Mouse (Mus musculus): ENCODE results near the gene Hoxc13. TPM values are rescaled to one million over a fixed set of nuclear protein-coding genes. Genes with fewer than 3 reads are reported as not detected.

Hoxc13 gene
- total RNA-seq, 2 experiments from 2014 or later, result not detected

DNA sequence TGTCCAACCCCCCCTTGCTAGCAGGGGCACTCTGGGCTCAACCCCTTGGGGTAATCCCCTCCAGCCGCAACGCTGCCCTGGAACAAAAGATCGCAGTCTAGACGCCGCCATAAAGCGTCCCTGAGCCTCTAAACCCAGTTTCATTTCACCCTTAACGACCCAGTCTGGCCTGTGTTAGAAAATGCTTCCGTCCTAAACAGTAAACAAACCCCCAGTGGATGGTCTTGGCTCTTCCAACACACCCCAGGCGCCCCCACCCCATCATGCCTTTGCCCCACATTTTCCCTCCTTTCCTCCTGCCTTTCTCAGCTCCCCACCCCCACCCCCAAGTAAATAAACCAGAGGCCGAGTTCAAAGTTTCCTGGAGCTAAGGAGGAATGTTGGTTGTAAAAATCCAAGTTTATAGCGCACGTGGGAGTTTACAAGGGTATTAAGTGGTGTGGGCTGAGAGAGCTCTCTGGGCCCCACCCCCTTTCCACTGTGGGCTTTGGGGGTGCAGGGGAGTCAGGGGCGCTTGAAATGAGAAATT lies 38.8 kb downstream of the Hoxc13 start:
- intact Hi-C loops (cut with DNase I), result loop anchor here (10.0 kb wide), 1 partner anchor 265 kb away; no protein-coding TSS in a partner anchor
- DNase-seq (ENCODE audit: low spot score), result no peak

DNA sequence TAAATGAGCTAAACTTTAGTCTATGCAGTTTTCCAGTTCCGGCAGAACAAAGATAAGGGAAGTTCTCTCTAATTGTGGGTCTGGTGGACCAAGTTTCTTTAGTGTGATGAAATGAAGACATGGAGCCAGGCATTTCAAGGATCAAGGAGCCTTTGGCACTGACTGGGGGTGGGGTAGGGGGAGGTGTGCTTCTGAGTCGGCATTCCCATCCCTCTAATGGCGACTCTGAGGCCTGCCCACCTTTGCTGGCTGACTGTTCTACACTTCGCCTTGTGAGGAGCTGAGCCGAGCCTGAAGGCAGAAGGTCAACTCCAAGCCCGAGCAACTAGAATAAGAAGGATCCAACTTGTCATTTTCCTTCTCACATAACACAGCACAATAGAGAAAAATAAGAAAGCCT lies 40.8 kb downstream of the Hoxc13 start:
- DNase-seq (ENCODE audit: low spot score), result no peak
- intact Hi-C loops (cut with DNase I), result no loop called here

DNA sequence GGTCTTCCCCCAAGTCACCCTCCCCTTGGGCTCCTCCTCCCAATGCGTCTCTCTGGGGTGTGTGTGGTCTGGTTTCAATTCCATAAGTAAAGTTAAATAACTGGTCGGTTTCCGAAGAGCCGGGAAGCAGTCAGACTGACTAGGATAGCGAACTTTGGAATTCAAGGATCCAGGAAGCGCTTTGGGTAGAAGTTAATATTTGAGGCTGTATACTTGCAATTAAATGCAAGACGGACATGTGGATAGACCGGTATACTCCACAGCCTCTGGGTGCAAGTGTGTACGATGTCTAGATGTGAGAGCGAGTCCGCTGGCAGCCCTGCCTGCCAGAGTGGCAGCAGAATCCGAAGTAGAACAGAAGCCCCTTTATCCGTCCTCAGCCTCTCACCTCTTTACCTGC lies 41.6 kb downstream of the Hoxc13 start:
- intact Hi-C loops (cut with DNase I), result no loop called here

GRCm38 (mm10) chr15:102963259-102963658 lies 42.4 kb downstream of the Hoxc13 start:
- no peak for DNase-seq (ENCODE audit: low spot score)
- intact Hi-C loops (cut with DNase I), result no loop called here

More for the DNA sequence above, 41.6 kb downstream of the Hoxc13 start:
- no peak for DNase-seq (ENCODE audit: low spot score)

DNA sequence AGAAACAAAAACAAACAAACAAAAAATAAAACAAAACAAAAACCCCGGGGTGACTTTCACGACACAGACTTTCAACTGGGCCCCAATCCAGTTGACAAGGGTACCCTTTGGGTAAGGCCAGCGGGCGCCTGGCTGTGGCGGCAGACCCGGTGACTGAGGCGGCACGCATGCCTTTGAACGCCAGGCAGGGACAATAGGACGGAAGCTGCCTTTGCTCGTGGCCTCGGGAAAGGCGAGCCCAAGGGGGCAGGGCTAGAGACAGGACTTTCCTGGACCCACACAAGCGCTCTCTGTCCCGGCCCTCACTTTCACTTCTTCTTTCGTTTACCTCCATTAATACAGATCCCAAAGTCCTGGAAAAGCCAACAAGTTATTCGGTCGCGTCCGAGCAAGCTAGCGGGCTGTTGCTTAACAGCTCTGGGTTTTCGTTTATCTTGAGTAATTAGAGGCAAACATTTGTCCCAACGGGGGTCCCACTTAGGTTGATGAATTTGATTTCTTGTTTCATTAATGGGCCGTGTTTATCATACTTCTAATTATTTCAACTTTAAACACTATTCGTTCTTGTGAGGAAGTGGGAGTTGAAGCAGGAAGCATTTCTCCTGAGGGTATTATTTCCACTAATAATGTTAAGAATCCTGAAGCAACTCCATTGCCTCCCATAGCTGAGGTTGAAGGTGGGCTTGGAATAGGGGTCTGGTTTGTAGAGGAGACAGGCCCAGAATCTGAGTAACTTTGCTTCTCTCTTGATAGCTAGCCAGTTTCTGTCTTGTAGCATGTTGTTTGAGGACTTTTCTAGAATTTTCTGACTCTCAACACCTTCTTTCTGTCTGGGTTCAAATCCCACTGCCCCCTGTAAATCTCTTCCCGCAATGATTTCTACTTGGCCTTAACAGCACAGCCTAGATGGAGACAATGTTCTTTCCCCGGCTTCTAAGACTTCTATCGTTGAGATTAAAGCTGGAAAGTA lies 43.1 kb downstream of the Hoxc13 start:
- intact Hi-C loops (cut with DNase I), result no loop called here
- DNase-seq (ENCODE audit: low spot score), result no peak

GRCm38 (mm10) chr15:102965003-102965891 lies 44.3 kb downstream of the Hoxc13 start:
- DNase-seq (ENCODE audit: low spot score), result no peak
- intact Hi-C loops (cut with DNase I), result no loop called here

- DNase-seq (ENCODE audit: low spot score), result no peak
- intact Hi-C loops (cut with DNase I), result no loop called here
Measured at GRCm38 (mm10) chr15:102965892-102966775, 45.2 kb downstream of the Hoxc13 start.

GRCm38 (mm10) chr15:102966776-102967311 lies 45.9 kb downstream of the Hoxc13 start, which contains the start of gene Hoxc10:
Gene Hoxc10 (plus strand): TSS chr15:102966796.
- no peak for DNase-seq (ENCODE audit: low spot score)
- intact Hi-C loops (cut with DNase I), result no loop called here

DNA sequence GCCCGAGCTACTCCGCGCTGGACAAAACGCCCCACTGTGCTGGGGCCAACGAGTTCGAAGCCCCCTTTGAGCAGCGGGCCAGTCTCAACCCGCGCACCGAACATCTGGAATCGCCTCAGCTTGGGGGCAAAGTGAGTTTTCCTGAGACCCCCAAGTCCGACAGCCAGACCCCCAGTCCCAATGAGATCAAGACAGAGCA lies 46.3 kb downstream of the Hoxc13 start, which contains the start of gene Hoxc5:
Gene Hoxc5 (plus strand): TSS at position 132 of the 199 bp plus-strand sequence.
- intact Hi-C loops (cut with DNase I), result no loop called here
- DNase-seq (ENCODE audit: low spot score), result no peak

DNA sequence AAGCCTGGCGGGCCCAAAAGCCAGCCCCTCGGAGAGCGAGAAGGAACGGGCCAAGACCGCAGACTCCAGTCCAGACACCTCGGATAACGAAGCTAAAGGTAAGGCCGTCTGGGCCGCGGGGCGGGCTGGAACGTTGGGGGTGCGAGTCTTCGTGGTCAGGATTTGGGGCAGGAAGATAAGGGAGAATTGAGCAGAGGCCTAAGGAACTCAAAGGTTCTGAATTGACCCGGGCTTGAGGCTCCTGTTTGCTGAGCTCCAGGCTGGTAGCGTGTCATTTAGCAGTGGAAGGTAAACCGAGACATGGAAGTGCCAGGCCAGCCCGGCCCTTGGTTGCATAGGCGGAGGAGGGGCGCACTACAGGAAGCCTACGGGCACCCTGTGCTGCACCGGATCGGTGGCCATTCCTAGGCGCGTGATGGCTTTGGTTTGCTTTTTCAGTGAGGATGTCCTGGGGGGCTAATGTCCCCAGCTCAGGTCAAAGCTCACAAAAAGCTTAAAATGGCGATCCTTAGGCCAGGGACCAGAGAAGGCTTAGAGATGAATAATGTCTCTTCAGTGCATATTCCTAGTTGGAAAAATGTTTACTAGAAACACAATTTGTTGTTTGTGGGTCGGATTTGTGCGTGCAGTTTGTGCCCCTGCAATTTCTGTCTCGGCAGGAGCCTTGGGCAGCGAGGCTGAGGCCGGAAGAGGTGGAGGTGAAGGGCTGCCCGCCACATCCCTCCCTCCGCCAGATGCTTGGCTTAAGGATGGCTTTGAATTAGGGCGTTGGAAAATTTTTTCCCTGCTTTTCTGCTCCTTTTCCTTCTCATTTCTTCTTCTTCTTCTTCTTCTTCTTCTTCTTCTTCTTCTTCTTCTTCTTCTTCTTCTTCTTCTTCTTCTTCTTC lies 46.9 kb downstream of the Hoxc13 start:
- intact Hi-C loops (cut with DNase I), result no loop called here
- no peak for DNase-seq (ENCODE audit: low spot score)

DNA sequence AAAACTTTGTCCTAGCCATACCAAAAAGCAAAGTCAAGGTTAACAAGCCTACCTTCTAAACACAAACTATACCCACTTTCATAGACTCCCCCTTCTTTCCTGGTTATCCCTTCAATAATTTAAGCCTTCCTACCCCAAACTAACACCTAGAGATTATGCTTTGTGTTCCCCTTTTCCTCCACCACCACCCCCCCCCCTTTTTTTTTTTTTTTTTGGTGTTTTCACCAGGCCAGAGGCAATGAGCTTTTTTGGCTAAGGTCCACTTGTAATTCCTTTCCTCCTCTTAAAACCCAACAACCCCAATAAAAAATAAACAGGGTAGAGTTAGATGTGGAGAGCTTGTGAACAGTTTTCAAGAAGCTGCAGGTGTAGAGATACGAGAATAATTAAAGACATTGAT lies 48.4 kb downstream of the Hoxc13 start:
- no peak for DNase-seq (ENCODE audit: low spot score)
- intact Hi-C loops (cut with DNase I), result no loop called here

GRCm38 (mm10) chr15:102970740-102971139 lies 49.8 kb downstream of the Hoxc13 start:
- intact Hi-C loops (cut with DNase I), result no loop called here
- no peak for DNase-seq (ENCODE audit: low spot score)

DNA sequence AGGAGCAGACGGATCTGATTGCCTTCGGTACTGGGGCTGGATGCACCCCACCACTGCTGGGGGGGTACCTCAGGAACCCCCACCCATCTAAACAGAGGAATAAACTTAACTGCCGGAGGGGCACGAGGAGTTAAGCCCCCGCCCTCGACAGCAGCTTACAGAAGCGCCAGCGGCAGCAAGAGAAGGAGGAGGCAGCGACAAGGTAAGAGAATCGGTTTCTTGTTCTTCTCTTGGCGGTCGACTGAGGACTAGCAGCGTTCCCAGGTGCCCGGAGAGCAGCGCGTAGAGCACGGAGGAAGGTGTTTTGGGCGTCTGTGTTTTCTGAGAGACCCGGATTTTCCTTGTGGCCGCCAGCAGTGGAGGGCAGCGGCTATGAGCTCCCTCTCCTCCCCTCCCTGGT lies 51.4 kb downstream of the Hoxc13 start:
- DNase-seq (ENCODE audit: low spot score), result no peak
- intact Hi-C loops (cut with DNase I), result no loop called here

DNA sequence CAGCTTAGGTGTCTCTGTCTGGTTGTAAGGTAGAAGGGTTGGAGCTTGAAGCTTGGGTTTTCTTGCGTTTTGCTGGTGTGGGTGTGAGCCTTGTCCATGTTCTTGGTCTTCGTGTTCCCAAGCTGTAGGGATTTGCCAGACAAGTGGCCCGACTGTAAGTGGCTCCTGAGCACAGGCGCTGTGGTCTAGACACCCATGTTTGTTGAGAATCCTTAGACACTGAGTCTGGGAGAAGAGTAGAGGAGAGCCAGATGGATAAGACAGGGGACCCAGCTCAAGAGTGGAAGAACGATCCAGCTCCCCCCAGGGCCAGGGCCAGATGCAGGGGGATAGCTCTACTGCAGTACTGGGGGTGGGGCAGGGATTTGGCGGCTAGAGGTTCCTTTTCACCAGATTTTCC lies 51.9 kb downstream of the Hoxc13 start:
- intact Hi-C loops (cut with DNase I), result no loop called here

DNA sequence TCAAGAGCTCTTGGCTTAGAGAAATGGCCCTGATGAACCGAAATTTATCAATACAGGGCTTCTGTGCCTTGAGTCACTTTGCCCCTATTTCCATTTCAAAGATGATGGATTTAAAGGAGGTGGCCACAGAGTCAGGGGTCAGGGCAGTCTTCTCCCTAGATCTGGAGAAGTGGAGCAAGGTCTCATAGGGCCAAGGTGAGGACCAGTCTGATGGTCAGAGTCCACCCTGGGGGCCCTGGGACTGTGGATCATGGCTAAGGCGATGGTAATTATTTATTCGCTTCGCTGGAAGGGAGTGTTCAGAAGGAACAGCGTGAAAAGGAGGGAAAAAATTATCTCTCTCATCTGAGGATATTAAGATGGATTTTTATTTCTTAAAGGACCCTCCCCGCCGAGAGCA lies 54.1 kb downstream of the Hoxc13 start:
- intact Hi-C loops (cut with DNase I), result no loop called here
- no peak for DNase-seq (ENCODE audit: low spot score)

More for the DNA sequence above, 51.9 kb downstream of the Hoxc13 start:
- no peak for DNase-seq (ENCODE audit: low spot score)

- DNase-seq (ENCODE audit: low spot score), result no peak
- intact Hi-C loops (cut with DNase I), result no loop called here
Measured at GRCm38 (mm10) chr15:102975688-102976111, 54.8 kb downstream of the Hoxc13 start.

GRCm38 (mm10) chr15:102976171-102976570 lies 55.3 kb downstream of the Hoxc13 start, which contains the start of gene Hoxc9:
Gene Hoxc9 (plus strand): TSS chr15:102976439.
- no peak for DNase-seq (ENCODE audit: low spot score)
- intact Hi-C loops (cut with DNase I), result no loop called here

All from heart, postnatal 25 days (tissue).